Mouse (Mus musculus): Measurements from ENCODE around the gene Slc18a3. TPM values are rescaled to one million over a fixed set of nuclear protein-coding genes. Genes with fewer than 3 reads are reported as not detected.

Slc18a3 gene
- polyA plus RNA-seq, 1 experiment, result not detected

DNA sequence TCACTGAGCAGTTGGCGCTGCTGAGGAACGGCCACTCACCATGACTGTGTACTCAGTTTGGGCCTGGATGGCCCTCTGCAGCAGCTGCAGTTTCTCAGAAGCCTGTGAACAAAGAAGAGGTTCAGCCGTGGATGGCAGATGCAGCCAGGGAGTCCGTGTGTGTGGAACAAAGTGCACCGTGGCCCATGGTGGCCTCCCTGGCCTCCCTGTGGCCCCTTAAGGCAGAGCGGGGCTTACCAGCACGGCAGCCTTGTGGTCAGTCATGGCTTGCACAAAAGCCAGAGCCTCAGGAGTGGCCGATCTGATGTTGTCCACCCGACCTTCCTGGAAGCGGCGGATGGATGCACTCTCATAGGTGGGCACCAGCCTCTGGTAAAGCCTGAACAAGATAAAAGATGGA lies 45.9 kb downstream of the Slc18a3 start:
- no peak overlapping the region for H3K27ac ChIP-seq (ENCODE audit: insufficient read depth, low read depth, low read length)
- TF ChIP-seq CTCF (IDR thresholded peaks at IDR 0.05; ENCODE audit: low read depth, low read length), result no peak
- no peak for TF ChIP-seq POLR2A (IDR thresholded peaks at IDR 0.05; ENCODE audit: borderline replicate concordance, low read depth, low read length)

More for the DNA sequence above, 45.9 kb downstream of the Slc18a3 start:
- H3K4me3 ChIP-seq (ENCODE audit: insufficient read depth, low read length), result no peak overlapping the region
- no peaks in the 10 kb centered on the region for H3K4me1 ChIP-seq (ENCODE audit: control insufficient read depth, insufficient read depth, low read length)

Other genes with a start within 250 kb of the Slc18a3 start
- gene Ogdhl, start 142.8 kb downstream of the Slc18a3 start, polyA plus RNA-seq (2012; ENCODE audit: insufficient read depth, insufficient read length, missing spikeins), result not detected in 2 replicates
- gene 1700024G13Rik, start 76.5 kb downstream of the Slc18a3 start, polyA plus RNA-seq (2012; ENCODE audit: insufficient read depth, insufficient read length, missing spikeins), result not detected in 2 replicates
- gene Chat, start 1.1 kb upstream of the Slc18a3 start, polyA plus RNA-seq (2012; ENCODE audit: insufficient read depth, insufficient read length, missing spikeins), result not detected in 2 replicates
- gene Ercc6, start 48.7 kb upstream of the Slc18a3 start, polyA plus RNA-seq (2012; ENCODE audit: insufficient read depth, insufficient read length, missing spikeins), result 5.9 and 6.1 TPM in 2 replicates
- not detected in 2 replicates for gene Prrxl1, start 134.6 kb upstream of the Slc18a3 start, polyA plus RNA-seq (2012; ENCODE audit: insufficient read depth, insufficient read length, missing spikeins)
- gene 3425401B19Rik, start 220.4 kb upstream of the Slc18a3 start, polyA plus RNA-seq (2012; ENCODE audit: insufficient read depth, insufficient read length, missing spikeins), result not detected in 2 replicates

Measured in bone marrow macrophage, adult 2 months (primary cell).